Mouse (Mus musculus) ES-E14 (cell line): ENCODE results near the gene Calm3.

Source experiments
- CHD2 ChIP-seq: IDR thresholded peaks from 2 replicates; pipeline ENCODE4 v1.6.1; 2014; ENCODE audit warnings: mild to moderate bottlenecking, low read depth, low read length, inconsistent platforms
- HCFC1 ChIP-seq: IDR thresholded peaks from 2 replicates; pipeline ENCODE4 v1.6.1; 2012; ENCODE audit warnings: low read length, inconsistent platforms, borderline replicate concordance; ENCODE audit not compliant: insufficient read depth

DNA sequence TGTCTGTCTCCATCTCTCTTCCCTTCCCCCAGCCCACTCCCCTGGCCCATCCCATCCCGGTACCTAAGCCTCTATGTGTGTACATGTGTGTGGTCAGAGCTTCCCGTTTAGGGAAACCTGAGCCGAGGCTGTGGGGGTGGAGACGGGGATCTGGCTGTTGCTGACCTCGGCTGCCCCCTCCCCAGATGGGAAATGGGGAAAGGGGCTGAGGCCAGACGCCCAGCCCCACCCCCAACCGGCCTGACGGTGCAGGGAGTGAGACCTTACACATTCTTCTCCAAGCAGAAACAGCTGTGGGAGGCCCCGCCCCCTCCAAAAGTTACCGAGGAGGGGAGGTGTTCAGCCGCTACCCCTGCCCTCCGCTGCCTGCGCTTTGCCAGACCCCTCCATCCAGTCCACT is 47.3 kb downstream of the Calm3 start:
- TF ChIP-seq HCFC1 (no peak), CHD2 (no peak)
